Mouse (Mus musculus) layer of hippocampus, postnatal 25 days (tissue): ENCODE measurements at regions not wholly inside any gene's neighbourhood (a gene's known extent, or its start where the extent isn't known, plus 50 kb on each side); places are given as distances from the start of the nearest gene placed in this dataset.

Experiments
- DNase-seq, 2 experiments: peaks; one replicate each; pipeline ENCODE4 v3.0.0; 2022; ENCODE audit warnings: mixed read lengths in 2 of 2, low spot score in 1 of 2; ENCODE audit errors: extremely low spot score in 1 of 2

- DNase-seq: peak; percentile 58 to 84
These were observed 99.0 kb upstream of the Slc7a12 start for GRCm38 (mm10) chr3:14381421-14381992.

GRCm38 (mm10) chr3:14390656-14391055 is 89.8 kb upstream of the Slc7a12 start:
- DNase-seq: no peak

- no peak for DNase-seq
These were observed 81.8 kb upstream of the Slc7a12 start for GRCm38 (mm10) chr3:14398676-14399075.

GRCm38 (mm10) chr3:14408435-14409125 is 71.9 kb upstream of the Slc7a12 start:
- no peak for DNase-seq
